Comparison of ENCODE assay signal across 15 mouse cellular contexts in genomic region chr3:56302346-56303185, GRCm38 (mm10).
DNase-seq lines count a peak whose midpoint lies in the region; ATAC-seq and TF ChIP-seq lines count a peak whose summit lies in the region.
"Had no signal": no experiment of that assay in that cellular context is flagged by ENCODE, and none has a peak within 500 bp of the region (broad histone marks: within the 10 kb centered on the region; RNA-seq: fewer than 3 reads in every experiment).

No protein-coding gene starts in this region.

- H3K9ac ChIP-seq in embryonic facial prominence, embryonic 11.5 days (replicated peaks; ENCODE audit: low read length) = no peak overlapping the region

- peak; percentile 4 for DNase-seq in right cerebral cortex, adult 18-20 months
- no peak for DNase-seq in right cerebral cortex, postnatal 36 days (ENCODE audit: low spot score in 2 of 2)
- peak; percentile 78 for DNase-seq in embryonic facial prominence, embryonic 11.5 days (ENCODE audit: low spot score)
- DNase-seq in limb, embryonic 10.5 days (ENCODE audit: low spot score) = no peak
- DNase-seq in layer of hippocampus, adult 2 months (ENCODE audit: low spot score in 2 of 2) = no peak
- DNase-seq in gastrocnemius, postnatal 14 days = no peak
- DNase-seq in cerebellum, adult 8-10 months = no peak
- DNase-seq: adrenal gland, postnatal 10 days; cerebellum, adult 9-11 months; gastrocnemius, postnatal 10 days; heart, postnatal 36 days; kidney, postnatal 25 days; left cerebral cortex, postnatal 4 days; thymus, adult 2 months had no signal

- WGBS in embryonic facial prominence, embryonic 11.5 days = 17% methylated on average over 7 of the region's 7 CpGs
- 27% methylated on average over 7 of the region's 7 CpGs for WGBS in limb, embryonic 10.5 days

- H3K4me3 ChIP-seq in embryonic facial prominence, embryonic 11.5 days (ENCODE audit: low read depth, low read length) = no peak overlapping the region
- no peak overlapping the region for H3K4me3 ChIP-seq in limb, embryonic 10.5 days
- no peak overlapping the region for H3K4me3 ChIP-seq in layer of hippocampus, adult 2 months

- H3K4me2 ChIP-seq in embryonic facial prominence, embryonic 11.5 days (ENCODE audit: low read depth, low read length) = no peak overlapping the region

- intact Hi-C loops in gastrocnemius, postnatal 14 days (cut with DNase I; ENCODE audit: low total_unique reads) = no loop called here

- ATAC-seq in embryonic facial prominence, embryonic 11.5 days (replicated peaks; ENCODE audit: insufficient number of reproducible peaks, low FRiP score, low TSS enrichment, low read depth) = no peak
- ATAC-seq: lung, postnatal 0 days had no signal

- no peaks in the 10 kb centered on the region for H3K36me3 ChIP-seq in embryonic facial prominence, embryonic 11.5 days (replicated peaks; ENCODE audit: control insufficient read depth, insufficient read depth, low read depth, low read length)
- no peaks in the 10 kb centered on the region for H3K36me3 ChIP-seq in limb, embryonic 10.5 days

- no peaks in the 10 kb centered on the region for H3K9me3 ChIP-seq in embryonic facial prominence, embryonic 11.5 days (replicated peaks; ENCODE audit: control insufficient read depth, low read length)
- H3K9me3 ChIP-seq in limb, embryonic 10.5 days (replicated peaks) = no peaks in the 10 kb centered on the region

- no peaks in the 10 kb centered on the region for H3K27me3 ChIP-seq in embryonic facial prominence, embryonic 11.5 days (ENCODE audit: control insufficient read depth, insufficient read depth, low read length)
- H3K27me3 ChIP-seq in limb, embryonic 10.5 days (ENCODE audit: low read depth, poor library complexity, severe bottlenecking) = no peaks in the 10 kb centered on the region

- peak overlapping the region; percentile 1 for H3K27ac ChIP-seq in embryonic facial prominence, embryonic 11.5 days (replicated peaks; ENCODE audit: low read depth, low read length)
- H3K27ac ChIP-seq in limb, embryonic 10.5 days = peak overlapping the region; percentile 74
- H3K27ac ChIP-seq in layer of hippocampus, adult 2 months = no peak overlapping the region

- TF ChIP-seq CTCF in layer of hippocampus, adult 2 months (conservative IDR thresholded peaks at IDR 0.05) = no peak

- H3K4me1 ChIP-seq in embryonic facial prominence, embryonic 11.5 days (ENCODE audit: control insufficient read depth, insufficient read depth, low read length) = 0 out of 2 replicates have a peak, but pooled peaks cover 3% of the 10 kb centered on the region
- peaks cover 24% of the 10 kb centered on the region for H3K4me1 ChIP-seq in limb, embryonic 10.5 days

Comparison
In these comparisons a context has a peak if more than half of its experiments do, and no peak if none do; other contexts are left out.
1. DNase-seq: peak in right cerebral cortex, adult 18-20 months (single experiment) and embryonic facial prominence, embryonic 11.5 days (single experiment); none in right cerebral cortex, postnatal 36 days (0 of 2), limb, embryonic 10.5 days (single experiment), layer of hippocampus, adult 2 months (0 of 2), gastrocnemius, postnatal 14 days (single experiment) and cerebellum, adult 8-10 months (single experiment).